Mouse (Mus musculus): ENCODE measurements at regions not wholly inside any gene's neighbourhood (a gene's known extent, or its start where the extent isn't known, plus 50 kb on each side); places are given as distances from the start of the nearest gene placed in this dataset.
A peak's percentile ranks its signal among the peaks of the same experiment; 100 is the strongest.

- TF ChIP-seq CTCF (IDR thresholded peaks at IDR 0.05): no peak
- ChIA-PET POLR2A (no interaction called here), CTCF (no interaction called here)
- no peaks in the 10 kb centered on the region for H3K27me3 ChIP-seq
- ATAC-seq (no peak), DNase-seq (ENCODE audit: low read depth, low spot score) (no peak)
- in situ Hi-C loops (cut with MboI; ENCODE audit: low pct_unique_long_range_greater_than_20kb): loop anchor here (5.0 to 10.0 kb wide), 5 partner anchors 189 to 974 kb away; partner anchors contain the start of gene Irx2
Measured at GRCm38 (mm10) chr13:71653212-71653938, 310.1 kb downstream of the Irx1 start.

DNA sequence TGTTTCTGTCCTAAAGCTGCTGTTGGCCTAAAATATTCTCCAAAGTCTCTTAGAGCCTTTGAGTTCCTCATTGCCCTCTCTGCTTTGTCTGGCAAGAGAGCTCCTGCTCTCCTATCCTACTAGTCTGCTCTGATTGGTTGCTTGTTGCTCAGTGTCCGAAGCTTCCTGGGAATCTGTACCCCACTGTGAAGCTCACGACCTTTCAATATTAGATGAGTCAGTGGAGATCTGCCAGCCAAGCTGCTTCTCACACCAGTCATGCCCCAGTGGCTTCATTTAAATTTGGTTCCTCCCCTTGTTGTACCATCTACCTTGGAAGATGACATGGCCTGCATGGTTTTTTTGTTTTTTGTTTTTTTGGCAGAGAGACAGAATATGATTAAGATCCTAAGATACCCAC, 313.6 kb downstream of the Irx1 start:
- ATAC-seq: no peak
- in situ Hi-C loops (cut with MboI; ENCODE audit: low pct_unique_long_range_greater_than_20kb): loop anchor here (5.0 to 10.0 kb wide), 5 partner anchors 185 to 977 kb away; partner anchors contain the start of gene Irx2
- DNase-seq (ENCODE audit: low read depth, low spot score): no peak
- no peak for TF ChIP-seq CTCF (IDR thresholded peaks at IDR 0.05)
- CTCF ChIA-PET: interaction anchor here (1.0 kb wide), 1 partner anchor 9 kb away, joined by 3 read pairs; no protein-coding TSS in a partner anchor
- POLR2A ChIA-PET: interaction anchor here (0.6 kb wide), 1 partner anchor 19 kb away, joined by 3 read pairs; no protein-coding TSS in a partner anchor
- H3K27me3 ChIP-seq: no peaks in the 10 kb centered on the region

DNA sequence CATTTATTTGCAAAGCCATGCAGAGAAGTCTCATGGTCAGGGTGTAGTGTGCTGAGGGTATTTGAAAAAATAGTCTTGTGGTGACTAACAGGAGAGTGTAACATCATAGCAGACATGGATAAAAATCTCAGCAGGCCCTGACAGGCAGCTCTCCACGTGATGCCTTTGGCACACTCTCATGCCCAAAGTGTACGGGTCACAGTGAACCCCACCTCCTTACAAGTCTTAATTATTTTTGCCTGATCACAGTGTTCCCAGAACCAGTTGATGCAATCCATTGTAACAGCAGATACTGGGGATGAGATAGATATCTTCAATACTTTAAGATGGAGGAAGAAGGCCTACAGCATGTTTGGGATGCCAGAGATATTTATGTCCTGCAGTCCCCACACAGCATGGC, 314.5 kb downstream of the Irx1 start:
- no peaks in the 10 kb centered on the region for H3K27me3 ChIP-seq
- ChIA-PET POLR2A (no interaction called here), CTCF (no interaction called here)
- ATAC-seq: no peak
- TF ChIP-seq CTCF (IDR thresholded peaks at IDR 0.05): no peak
- in situ Hi-C loops (cut with MboI; ENCODE audit: low pct_unique_long_range_greater_than_20kb): no loop called here
- no peak for DNase-seq (ENCODE audit: low read depth, low spot score)

DNA sequence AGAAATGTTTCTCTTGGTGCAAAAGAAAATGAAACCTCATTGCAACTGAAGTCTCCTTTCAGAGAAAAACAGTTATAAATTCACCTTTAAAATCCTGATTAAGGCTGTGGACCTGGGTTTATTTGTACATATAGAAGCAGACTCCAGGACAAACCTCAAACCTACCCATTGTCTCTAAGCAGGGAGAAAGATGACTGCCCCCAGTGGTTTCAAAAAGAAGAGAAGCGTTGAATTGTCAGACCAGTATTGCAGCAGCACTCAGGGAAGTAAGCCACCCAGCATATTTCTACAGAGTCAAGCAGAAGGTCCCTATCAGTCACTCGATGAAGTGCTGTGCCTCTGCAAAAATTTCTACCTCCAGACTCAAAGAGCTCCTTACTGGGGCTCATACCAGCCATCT, 332.1 kb downstream of the Irx1 start:
- ATAC-seq: no peak
- CTCF ChIA-PET: no interaction called here
- H3K27me3 ChIP-seq: peaks cover 3% of the 10 kb centered on the region
- TF ChIP-seq CTCF (IDR thresholded peaks at IDR 0.05): peak; percentile 32
- POLR2A ChIA-PET: no interaction called here
- in situ Hi-C loops (cut with MboI; ENCODE audit: low pct_unique_long_range_greater_than_20kb): no loop called here
- no peak for DNase-seq (ENCODE audit: low read depth, low spot score)

DNA sequence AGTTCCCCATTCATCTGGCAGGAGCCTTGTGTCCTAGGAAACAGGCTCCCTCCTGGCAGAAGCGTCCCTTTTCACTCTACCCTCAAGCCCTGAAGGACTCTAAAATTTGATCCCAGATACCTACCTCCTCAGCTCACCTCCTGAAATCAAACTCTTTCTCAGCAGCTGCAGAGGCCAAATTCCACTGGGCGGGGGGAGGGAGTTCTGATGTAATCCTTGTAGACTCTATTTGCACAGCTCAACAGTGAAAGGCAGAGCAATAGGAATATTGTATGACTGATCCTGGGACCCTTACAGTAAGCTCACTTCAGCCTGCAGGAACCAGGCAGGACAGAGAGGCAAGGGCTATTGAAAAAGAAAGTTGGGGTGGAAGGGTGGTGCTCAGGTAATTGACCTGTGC, 346.3 kb downstream of the Irx1 start:
- ATAC-seq (no peak), DNase-seq (ENCODE audit: low read depth, low spot score) (no peak)
- TF ChIP-seq CTCF (IDR thresholded peaks at IDR 0.05): no peak
- in situ Hi-C loops (cut with MboI; ENCODE audit: low pct_unique_long_range_greater_than_20kb): no loop called here
- POLR2A ChIA-PET: no interaction called here
- CTCF ChIA-PET: no interaction called here
- H3K27me3 ChIP-seq: peaks cover 5% of the 10 kb centered on the region

- ChIA-PET POLR2A (no interaction called here), CTCF (no interaction called here)
- in situ Hi-C loops (cut with MboI; ENCODE audit: low pct_unique_long_range_greater_than_20kb): no loop called here
- ATAC-seq (no peak), DNase-seq (ENCODE audit: low read depth, low spot score) (no peak)
- TF ChIP-seq CTCF (IDR thresholded peaks at IDR 0.05): no peak
- peaks cover 5% of the 10 kb centered on the region for H3K27me3 ChIP-seq
Measured at GRCm38 (mm10) chr13:71612393-71613179, 350.9 kb downstream of the Irx1 start.

GRCm38 (mm10) chr13:71582486-71582885, 381.0 kb downstream of the Irx1 start:
- TF ChIP-seq CTCF (IDR thresholded peaks at IDR 0.05): no peak
- no peaks in the 10 kb centered on the region for H3K27me3 ChIP-seq
- ATAC-seq: no peak
- DNase-seq (ENCODE audit: low read depth, low spot score): no peak
- ChIA-PET CTCF (interaction anchor here (0.9 kb wide), 1 partner anchor 13 kb away, joined by 3 read pairs; no protein-coding TSS in a partner anchor), POLR2A (no interaction called here)
- in situ Hi-C loops (cut with MboI; ENCODE audit: low pct_unique_long_range_greater_than_20kb): no loop called here

GRCm38 (mm10) chr13:71565895-71566294, 397.6 kb downstream of the Irx1 start:
- ATAC-seq (no peak), DNase-seq (ENCODE audit: low read depth, low spot score) (no peak)
- H3K27me3 ChIP-seq: no peaks in the 10 kb centered on the region
- in situ Hi-C loops (cut with MboI; ENCODE audit: low pct_unique_long_range_greater_than_20kb): no loop called here
- TF ChIP-seq CTCF (IDR thresholded peaks at IDR 0.05): no peak
- ChIA-PET CTCF (no interaction called here), POLR2A (no interaction called here)

GRCm38 (mm10) chr13:71565388-71565787, 398.1 kb downstream of the Irx1 start:
- ChIA-PET CTCF (no interaction called here), POLR2A (no interaction called here)
- ATAC-seq (no peak), DNase-seq (ENCODE audit: low read depth, low spot score) (no peak)
- no peak for TF ChIP-seq CTCF (IDR thresholded peaks at IDR 0.05)
- no peaks in the 10 kb centered on the region for H3K27me3 ChIP-seq
- in situ Hi-C loops (cut with MboI; ENCODE audit: low pct_unique_long_range_greater_than_20kb): no loop called here

DNA sequence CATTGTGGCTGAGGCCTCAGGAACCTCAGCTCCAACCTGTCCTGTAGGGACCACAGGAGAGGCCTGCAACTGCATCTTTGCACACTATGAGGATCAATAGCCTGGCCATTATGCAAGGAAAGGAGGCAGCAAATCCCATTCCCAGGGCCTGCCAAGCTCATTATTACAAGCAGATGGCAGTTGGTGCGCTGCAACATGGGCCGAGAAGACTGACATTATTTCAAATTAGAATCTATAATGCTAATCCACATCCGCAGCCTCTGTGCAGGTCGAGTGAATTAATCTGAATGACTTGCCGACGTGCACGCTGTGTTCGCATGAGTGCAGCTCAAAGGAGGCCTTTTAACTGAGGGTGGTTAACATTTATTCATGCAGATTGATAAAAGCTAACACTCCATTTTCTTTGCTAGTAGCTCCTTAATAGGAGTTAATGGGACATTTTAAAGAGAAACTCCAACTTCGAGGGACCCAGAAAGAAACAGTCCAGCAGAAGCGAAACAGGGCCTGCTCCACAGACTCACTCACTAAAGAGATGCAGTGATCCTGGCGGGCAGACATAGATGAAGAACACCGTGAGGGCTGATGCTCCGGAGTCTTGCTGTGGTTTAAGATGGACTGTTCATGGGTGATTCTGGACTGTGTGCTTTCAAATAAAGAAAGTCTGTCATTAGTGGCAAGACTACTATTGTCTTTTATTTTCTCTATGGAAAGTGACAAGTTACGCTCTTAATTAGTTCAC, 404.9 kb downstream of the Irx1 start:
- in situ Hi-C loops (cut with MboI; ENCODE audit: low pct_unique_long_range_greater_than_20kb): no loop called here
- ChIA-PET CTCF (no interaction called here), POLR2A (no interaction called here)
- H3K27me3 ChIP-seq: peaks cover 2% of the 10 kb centered on the region
- TF ChIP-seq CTCF (IDR thresholded peaks at IDR 0.05): no peak
- ATAC-seq (no peak), DNase-seq (ENCODE audit: low read depth, low spot score) (no peak)

- ATAC-seq (no peak), DNase-seq (ENCODE audit: low read depth, low spot score) (no peak)
- POLR2A ChIA-PET: no interaction called here
- in situ Hi-C loops (cut with MboI; ENCODE audit: low pct_unique_long_range_greater_than_20kb): no loop called here
- no peak for TF ChIP-seq CTCF (IDR thresholded peaks at IDR 0.05)
- CTCF ChIA-PET: no interaction called here
- peaks cover 2% of the 10 kb centered on the region for H3K27me3 ChIP-seq
Measured at GRCm38 (mm10) chr13:71555471-71555870, 408.1 kb downstream of the Irx1 start.

Data from Patski (cell line).